In genomic region chr11:16602947-16603346, GRCm38 (mm10) we compare ENCODE assay signal across 23 mouse cellular contexts.
A peak's percentile ranks its signal among the peaks of the same experiment; 100 is the strongest.
DNase-seq lines count a peak whose midpoint lies in the region; ATAC-seq lines count a peak whose summit lies in the region.
"Had no signal": no experiment of that assay in that cellular context is flagged by ENCODE, and none has a peak within 500 bp of the region (broad histone marks: within the 10 kb centered on the region; RNA-seq: fewer than 3 reads in every experiment).

No protein-coding gene starts in this region.

- no peaks in the 10 kb centered on the region for H3K36me3 ChIP-seq in embryonic facial prominence, embryonic 14.5 days (ENCODE audit: control insufficient read depth, insufficient read depth, low read length)
- H3K36me3 ChIP-seq in embryonic facial prominence, embryonic 10.5 days (replicated peaks): no peaks in the 10 kb centered on the region
- no peaks in the 10 kb centered on the region for H3K36me3 ChIP-seq in neural tube, embryonic 14.5 days (ENCODE audit: control insufficient read depth, insufficient read depth, low read length)
- H3K36me3 ChIP-seq in neural tube, embryonic 15.5 days: no peaks in the 10 kb centered on the region
- H3K36me3 ChIP-seq: forebrain, embryonic 10.5 days; heart, embryonic 13.5 days; hindbrain, embryonic 10.5 days; limb, embryonic 12.5 days; midbrain, embryonic 12.5 days had no signal

- H3K4me2 ChIP-seq in embryonic facial prominence, embryonic 14.5 days (ENCODE audit: low read depth, low read length): no peak overlapping the region
- no peak overlapping the region for H3K4me2 ChIP-seq in neural tube, embryonic 14.5 days (ENCODE audit: low read depth, low read length)
- H3K4me2 ChIP-seq in neural tube, embryonic 15.5 days: no peak overlapping the region
- H3K4me2 ChIP-seq: heart, embryonic 13.5 days; limb, embryonic 12.5 days; lung, embryonic 14.5 days; midbrain, embryonic 12.5 days had no signal

- no peak for ATAC-seq in embryonic facial prominence, embryonic 14.5 days (ENCODE audit: low read depth)
- ATAC-seq in neural tube, embryonic 14.5 days (ENCODE audit: low read depth): peak; percentile 75; the same call in 1 of the 2 replicates
- no peak for ATAC-seq in neural tube, embryonic 15.5 days (ENCODE audit: low FRiP score)
- ATAC-seq in CD4-positive, CD25-positive, alpha-beta regulatory T cell, adult 4 months: no peak
- ATAC-seq: forebrain, embryonic 16.5 days; inflammation-experienced regulatory T-cells, adult 6 months had no signal

- DNase-seq in embryonic facial prominence, embryonic 14.5 days (ENCODE audit: low spot score): peak; percentile 9
- DNase-seq in embryonic facial prominence, embryonic 10.5 days (ENCODE audit: low spot score): no peak
- DNase-seq in heart, postnatal 25 days (ENCODE audit: low spot score): peak; percentile 12
- DNase-seq in heart, adult 8-10 months (ENCODE audit: low spot score): no peak
- no peak for DNase-seq in kidney, adult 9 months
- DNase-seq: cerebellum, adult 11 months; cerebellum, adult 9-11 months; kidney, adult 18-20 months; lung, embryonic 14.5 days; retina, postnatal 1 day; thymus, postnatal 14 days had no signal

- H3K27me3 ChIP-seq in embryonic facial prominence, embryonic 14.5 days (replicated peaks; ENCODE audit: control insufficient read depth, insufficient read depth, low read length): no peaks in the 10 kb centered on the region
- no peaks in the 10 kb centered on the region for H3K27me3 ChIP-seq in embryonic facial prominence, embryonic 10.5 days (replicated peaks; ENCODE audit: low read depth, poor library complexity, severe bottlenecking)
- H3K27me3 ChIP-seq in neural tube, embryonic 14.5 days (ENCODE audit: control insufficient read depth, insufficient read depth, low read length): no peaks in the 10 kb centered on the region
- no peaks in the 10 kb centered on the region for H3K27me3 ChIP-seq in neural tube, embryonic 15.5 days (replicated peaks)
- H3K27me3 ChIP-seq: heart, embryonic 13.5 days; limb, embryonic 12.5 days; midbrain, embryonic 12.5 days had no signal

- H3K27ac ChIP-seq in embryonic facial prominence, embryonic 14.5 days (replicated peaks; ENCODE audit: low read depth, low read length): no peak overlapping the region
- H3K27ac ChIP-seq in embryonic facial prominence, embryonic 10.5 days (replicated peaks): no peak overlapping the region
- no peak overlapping the region for H3K27ac ChIP-seq in neural tube, embryonic 14.5 days (ENCODE audit: low read depth, low read length)
- no peak overlapping the region for H3K27ac ChIP-seq in neural tube, embryonic 15.5 days (replicated peaks)
- H3K27ac ChIP-seq: forebrain, embryonic 10.5 days; heart, embryonic 13.5 days; hindbrain, embryonic 10.5 days; kidney, postnatal 0 days; limb, embryonic 12.5 days; liver, embryonic 14.5 days; midbrain, embryonic 12.5 days had no signal

- no peak overlapping the region for H3K4me3 ChIP-seq in embryonic facial prominence, embryonic 14.5 days (ENCODE audit: low read depth, low read length)
- H3K4me3 ChIP-seq in embryonic facial prominence, embryonic 10.5 days: no peak overlapping the region
- no peak overlapping the region for H3K4me3 ChIP-seq in neural tube, embryonic 14.5 days (ENCODE audit: low read depth, low read length)
- no peak overlapping the region for H3K4me3 ChIP-seq in neural tube, embryonic 15.5 days (replicated peaks)
- H3K4me3 ChIP-seq: forebrain, embryonic 10.5 days; heart, embryonic 13.5 days; hindbrain, embryonic 10.5 days; limb, embryonic 12.5 days; midbrain, embryonic 12.5 days had no signal

- 67% methylated on average over 3 of the region's 3 CpGs for WGBS in embryonic facial prominence, embryonic 14.5 days
- 87% methylated on average over 3 of the region's 3 CpGs for WGBS in embryonic facial prominence, embryonic 10.5 days
- WGBS in neural tube, embryonic 14.5 days: 53% methylated on average over 3 of the region's 3 CpGs
- WGBS in neural tube, embryonic 15.5 days: 55% methylated on average over 3 of the region's 3 CpGs

- H3K9ac ChIP-seq in embryonic facial prominence, embryonic 14.5 days (ENCODE audit: low read depth, low read length): no peak overlapping the region
- H3K9ac ChIP-seq in neural tube, embryonic 14.5 days (replicated peaks; ENCODE audit: low read depth, low read length): no peak overlapping the region
- no peak overlapping the region for H3K9ac ChIP-seq in neural tube, embryonic 15.5 days (replicated peaks)
- H3K9ac ChIP-seq: heart, embryonic 13.5 days; limb, embryonic 12.5 days; liver, embryonic 14.5 days; lung, embryonic 14.5 days; midbrain, embryonic 12.5 days had no signal

- intact Hi-C loops in heart, postnatal 25 days (cut with DNase I): no loop called here

- peaks cover 18% of the 10 kb centered on the region for H3K9me3 ChIP-seq in embryonic facial prominence, embryonic 14.5 days (ENCODE audit: control insufficient read depth, low read length)
- peaks cover 3% of the 10 kb centered on the region; the same call in 1 of the 2 replicates for H3K9me3 ChIP-seq in embryonic facial prominence, embryonic 10.5 days
- no peaks in the 10 kb centered on the region for H3K9me3 ChIP-seq in neural tube, embryonic 14.5 days (ENCODE audit: control insufficient read depth, low read length)
- no peaks in the 10 kb centered on the region; the same call in 1 of the 2 replicates for H3K9me3 ChIP-seq in neural tube, embryonic 15.5 days (replicated peaks)

- H3K4me1 ChIP-seq in embryonic facial prominence, embryonic 14.5 days (ENCODE audit: control insufficient read depth, insufficient read depth, low read length): peaks cover 13% of the 10 kb centered on the region
- H3K4me1 ChIP-seq in embryonic facial prominence, embryonic 10.5 days: peaks cover 10% of the 10 kb centered on the region; the same call in 1 of the 2 replicates
- H3K4me1 ChIP-seq in neural tube, embryonic 14.5 days (ENCODE audit: control insufficient read depth, insufficient read depth, low read length): no peaks in the 10 kb centered on the region
- no peaks in the 10 kb centered on the region for H3K4me1 ChIP-seq in neural tube, embryonic 15.5 days
- H3K4me1 ChIP-seq: forebrain, embryonic 10.5 days; heart, embryonic 13.5 days; hindbrain, embryonic 10.5 days; midbrain, embryonic 12.5 days had no signal

Comparison
In these comparisons a context has a peak if more than half of its experiments do, and no peak if none do; other contexts are left out.
1. DNase-seq: peak in embryonic facial prominence, embryonic 14.5 days (single experiment) and heart, postnatal 25 days (single experiment); none in embryonic facial prominence, embryonic 10.5 days (single experiment), heart, adult 8-10 months (single experiment) and kidney, adult 9 months (single experiment).